Mouse (Mus musculus) layer of hippocampus, adult 8-10 months (tissue): Measurements from ENCODE around the gene Selenok. TPM values are rescaled to one million over a fixed set of nuclear protein-coding genes. Genes with fewer than 3 reads are reported as not detected.

ENCODE experiments used
- DNase-seq, 2 experiments: peaks; one replicate each; pipeline ENCODE4 v3.0.0; 2022; ENCODE audit warnings: low spot score in 2 of 2
- total RNA-seq, 4 experiments: library from RNA; stranded (reverse); gene quantifications; 2 replicates each; pipeline ENCODE4 v1.2.4; 2022

Selenok gene
- 100 to 1,000 TPM; 103 to 115 (median 108) TPM for total RNA-seq

- DNase-seq: peak; percentile 96 to 99
Measured at GRCm38 (mm10) chr14:29968075-29968821, at the start of gene Selenok. TSS of gene Selenok (plus strand) at chr14:29968308.

GRCm38 (mm10) chr14:29928966-29929365, 39.1 kb upstream of the Selenok start:
- DNase-seq: no peak

GRCm38 (mm10) chr14:29935516-29935915, 32.6 kb upstream of the Selenok start:
- no peak for DNase-seq

GRCm38 (mm10) chr14:29937466-29937865, 30.6 kb upstream of the Selenok start:
- peak in 1 of 2 experiments; percentile 34 for DNase-seq

GRCm38 (mm10) chr14:29939600-29940312, 28.4 kb upstream of the Selenok start:
- DNase-seq: no peak

- no peak for DNase-seq
Measured at GRCm38 (mm10) chr14:29940313-29940812, 27.7 kb upstream of the Selenok start.

GRCm38 (mm10) chr14:29940877-29941276, 27.2 kb upstream of the Selenok start:
- DNase-seq: peak; percentile 34 to 68

- DNase-seq: no peak
Measured at GRCm38 (mm10) chr14:29946761-29947309, 21.3 kb upstream of the Selenok start.

GRCm38 (mm10) chr14:29950805-29951204, 17.3 kb upstream of the Selenok start:
- DNase-seq: no peak

- no peak for DNase-seq
Measured at GRCm38 (mm10) chr14:29957393-29957792, 10.7 kb upstream of the Selenok start.

- no peak for DNase-seq
Measured at GRCm38 (mm10) chr14:29967611-29968010, 497 bp upstream of the Selenok start.

- no peak for DNase-seq
Measured at GRCm38 (mm10) chr14:29971446-29971845, 3.3 kb downstream of the Selenok start.

GRCm38 (mm10) chr14:29971993-29972392, 3.9 kb downstream of the Selenok start:
- DNase-seq: no peak

- DNase-seq: no peak
Measured at GRCm38 (mm10) chr14:29976927-29977326, 8.8 kb downstream of the Selenok start.

GRCm38 (mm10) chr14:29978254-29979204, 10.4 kb downstream of the Selenok start, which contains the start of gene Actr8:
TSS of gene Actr8 (plus strand) at chr14:29978337.
- peak; percentile 85 to 90 for DNase-seq

GRCm38 (mm10) chr14:29980447-29981205, 12.5 kb downstream of the Selenok start:
- DNase-seq: no peak

- no peak for DNase-seq
Measured at GRCm38 (mm10) chr14:29986096-29986495, 18.0 kb downstream of the Selenok start.

GRCm38 (mm10) chr14:29987276-29987675, 19.2 kb downstream of the Selenok start:
- DNase-seq: no peak

GRCm38 (mm10) chr14:29987739-29988138, 19.6 kb downstream of the Selenok start:
- no peak for DNase-seq

GRCm38 (mm10) chr14:29988337-29988736, 20.2 kb downstream of the Selenok start:
- no peak for DNase-seq
